Mouse (Mus musculus) cerebellum, postnatal 36 days (tissue): ENCODE data around the gene Brca2.
"Not testable (repeated sequence)": the region's sequence is repeated elsewhere in the genome, so short reads cannot be mapped to it uniquely, and the experiment has no call there.

ENCODE experiments used
- DNase-seq, 2 experiments: peaks; one replicate each; pipeline ENCODE4 v3.0.0; 2021 to 2022; ENCODE audit warnings: mixed read lengths in 2 of 2

Brca2 gene

GRCm38 (mm10) chr5:150521937-150522866, at the start of gene Brca2:
Gene Brca2 (plus strand): TSS chr5:150522630.
- DNase-seq: peak; percentile 93 to 94

- DNase-seq: no peak
Measured at GRCm38 (mm10) chr5:150477364-150477763, 45.1 kb upstream of the Brca2 start.

GRCm38 (mm10) chr5:150478612-150479011, 43.8 kb upstream of the Brca2 start:
- no peak for DNase-seq

DNA sequence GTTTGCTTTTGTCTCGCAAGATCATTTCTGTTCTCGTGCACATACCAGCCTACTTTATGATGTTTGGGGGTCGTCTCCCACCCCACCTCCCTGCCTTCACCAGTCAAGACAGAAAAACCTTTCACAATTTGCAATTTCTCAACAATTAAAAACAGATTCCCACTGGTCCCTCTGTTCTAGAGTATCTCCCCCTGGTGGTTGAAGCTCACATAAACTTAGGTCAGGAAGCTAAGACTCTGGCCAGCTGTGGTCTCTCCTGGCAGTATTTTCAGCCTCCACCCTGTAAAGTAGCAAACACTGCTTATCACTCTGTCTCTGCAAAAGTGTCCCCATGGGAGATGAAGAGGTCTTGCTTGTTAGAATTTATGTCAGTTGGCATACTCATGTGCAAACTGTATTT, 37.2 kb upstream of the Brca2 start:
- no peak for DNase-seq

GRCm38 (mm10) chr5:150490285-150490684, 32.1 kb upstream of the Brca2 start:
- DNase-seq: no peak

- no peak for DNase-seq
Measured at GRCm38 (mm10) chr5:150490821-150491220, 31.6 kb upstream of the Brca2 start.

GRCm38 (mm10) chr5:150491573-150492173, 30.8 kb upstream of the Brca2 start:
- not testable (repeated sequence) for DNase-seq

DNA sequence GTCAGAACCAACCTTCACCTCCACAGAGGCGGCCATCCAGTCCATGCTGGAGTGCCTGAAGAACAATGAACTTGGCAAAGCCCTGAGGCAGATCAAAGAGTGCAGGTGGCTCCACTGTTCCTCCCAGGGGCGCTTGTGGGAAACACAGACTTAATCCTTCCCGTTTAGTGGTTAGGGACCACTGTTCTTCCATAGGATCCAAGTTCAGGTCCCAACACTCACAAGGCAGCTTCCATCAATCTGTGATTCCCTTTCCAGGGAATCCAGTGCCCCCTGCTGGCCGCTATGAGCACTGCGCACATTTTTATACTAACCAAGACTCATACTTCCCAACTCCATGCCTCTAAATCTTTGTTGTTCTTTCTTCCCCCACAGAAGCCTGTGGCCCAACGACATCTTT, 26.6 kb upstream of the Brca2 start:
- peak; percentile 15 to 22 for DNase-seq

DNA sequence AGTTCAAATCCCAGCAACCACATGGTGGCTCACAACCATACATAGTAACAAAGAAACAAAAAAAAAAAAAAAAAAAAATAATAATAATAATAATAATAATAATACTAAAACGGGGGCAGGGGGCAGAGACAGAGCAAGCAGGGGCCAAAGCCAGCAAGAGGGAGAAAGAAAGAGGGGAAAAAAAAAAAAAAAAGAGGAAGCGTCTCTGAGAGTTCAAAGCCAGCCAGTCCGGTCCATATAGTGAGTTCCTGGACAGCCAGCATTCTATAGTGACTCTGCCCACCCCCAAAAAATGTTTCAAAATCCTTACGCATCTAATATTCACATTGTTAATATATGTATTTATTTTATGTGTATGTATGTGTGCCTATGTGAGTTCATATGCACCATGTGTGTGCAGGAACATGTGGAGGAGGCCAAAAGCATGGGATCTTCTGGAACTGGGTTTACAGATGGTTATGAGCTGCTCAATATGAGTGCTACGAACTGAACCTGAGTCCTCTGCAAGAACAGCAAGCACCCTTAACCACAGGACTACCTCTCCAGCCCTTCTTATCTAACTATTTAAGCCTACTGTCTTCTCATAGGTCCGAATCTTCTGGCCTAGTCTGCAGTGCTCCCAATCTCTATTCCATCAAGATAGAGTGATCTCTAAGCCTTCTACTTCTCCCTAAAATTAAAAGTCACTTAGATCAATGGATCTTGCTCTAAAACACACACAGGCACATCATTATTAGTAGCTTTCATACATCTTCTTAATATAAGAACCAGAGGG, 11.8 kb upstream of the Brca2 start:
- no peak for DNase-seq

DNA sequence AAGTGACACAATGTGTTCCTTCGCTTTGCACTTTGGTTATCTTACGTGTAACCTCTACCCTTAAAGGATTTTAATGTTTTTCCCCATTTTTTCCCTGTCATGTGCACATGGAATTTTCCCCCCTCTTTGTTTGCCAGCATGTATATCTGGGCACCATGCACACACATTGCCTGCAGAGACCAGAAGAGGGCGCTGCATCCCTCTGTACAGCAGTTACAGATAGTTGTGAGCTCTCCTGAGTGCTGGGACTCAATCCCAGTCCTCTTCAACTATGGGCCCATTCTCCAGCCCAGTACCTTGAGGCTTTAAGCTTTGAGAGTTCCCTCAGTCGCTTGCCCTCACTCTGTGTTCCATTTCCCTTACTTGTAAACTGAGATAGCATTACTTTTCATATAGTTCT, 9.2 kb upstream of the Brca2 start:
- DNase-seq: no peak

DNA sequence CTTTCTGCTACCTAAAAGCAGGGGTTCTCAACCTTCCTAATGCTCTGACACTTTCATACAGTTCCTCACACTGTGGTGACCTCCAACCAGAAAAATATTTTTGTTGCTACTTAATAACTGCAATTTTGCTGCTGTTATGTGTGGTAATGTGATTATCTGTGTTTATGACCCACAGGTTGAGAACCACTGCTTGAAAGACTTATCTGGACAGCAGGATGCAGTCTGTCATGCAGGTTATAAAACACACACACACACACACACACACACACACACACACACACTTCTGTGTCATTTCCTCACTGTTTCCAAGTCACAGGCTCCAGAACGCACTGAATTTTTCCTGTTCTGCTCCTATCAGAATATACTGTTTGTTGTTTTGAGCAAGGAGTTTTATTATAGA, 8.4 kb upstream of the Brca2 start:
- DNase-seq: no peak

- DNase-seq: no peak
Measured at GRCm38 (mm10) chr5:150518064-150518463, 4.4 kb upstream of the Brca2 start, which contains the start of gene Zar1l. Gene Zar1l (minus strand): TSS chr5:150518164.

DNA sequence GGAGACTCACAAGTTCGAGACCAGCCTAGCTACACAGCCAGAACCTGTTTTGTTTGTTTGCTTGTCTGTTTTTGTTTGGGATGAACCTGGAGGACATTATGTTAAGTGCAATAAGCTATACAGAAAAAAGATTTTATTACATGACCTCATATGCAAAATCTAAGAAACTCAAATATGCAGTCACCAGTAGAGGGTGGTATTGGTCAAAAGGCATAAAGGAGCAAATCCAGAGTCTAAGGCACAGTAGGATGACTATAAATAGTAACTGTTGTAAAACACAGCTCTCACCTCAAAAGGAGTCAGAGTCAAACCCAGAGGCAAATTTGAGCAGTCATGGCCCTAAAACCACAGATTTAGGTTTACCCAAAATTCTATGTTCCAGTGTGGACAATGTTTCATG, 2.9 kb upstream of the Brca2 start:
- DNase-seq: no peak

DNA sequence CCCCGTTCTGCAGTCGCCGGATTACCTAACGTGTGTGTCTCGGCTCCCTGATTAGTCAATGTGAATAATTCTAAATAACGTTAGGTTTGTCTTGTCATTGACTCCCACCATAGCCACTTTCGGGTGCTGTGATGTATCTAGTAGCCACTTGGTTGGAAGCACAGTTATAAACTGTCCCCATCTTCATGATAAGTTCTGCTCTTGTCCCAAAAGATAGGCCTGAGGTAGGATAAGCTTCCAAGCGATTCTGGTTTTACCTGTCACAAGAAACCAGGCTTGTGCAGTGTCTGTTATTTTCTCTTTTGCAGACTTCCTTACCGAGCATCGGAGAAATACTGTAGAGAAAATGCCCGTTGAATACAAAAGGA, 421 bp downstream of the Brca2 start:
- DNase-seq: no peak

DNA sequence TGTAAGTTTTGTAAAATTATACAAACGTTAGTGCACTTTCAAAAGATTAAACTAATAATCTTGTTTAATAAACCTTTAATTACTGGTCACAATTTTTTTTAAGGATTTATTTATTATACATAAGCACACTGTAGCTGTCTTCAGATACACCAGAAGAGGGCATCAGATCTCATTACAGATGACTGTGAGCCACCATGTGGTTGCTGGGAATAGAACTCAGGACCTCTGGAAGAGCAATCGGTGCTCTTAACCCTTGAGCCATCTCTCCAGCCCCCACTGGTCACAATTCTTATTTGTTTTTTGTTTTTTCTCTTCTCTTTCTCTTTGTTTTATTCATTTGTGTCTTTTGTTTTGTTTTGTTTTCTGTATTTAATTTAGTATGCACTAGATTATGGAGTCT, 2.8 kb downstream of the Brca2 start:
- no peak for DNase-seq

DNA sequence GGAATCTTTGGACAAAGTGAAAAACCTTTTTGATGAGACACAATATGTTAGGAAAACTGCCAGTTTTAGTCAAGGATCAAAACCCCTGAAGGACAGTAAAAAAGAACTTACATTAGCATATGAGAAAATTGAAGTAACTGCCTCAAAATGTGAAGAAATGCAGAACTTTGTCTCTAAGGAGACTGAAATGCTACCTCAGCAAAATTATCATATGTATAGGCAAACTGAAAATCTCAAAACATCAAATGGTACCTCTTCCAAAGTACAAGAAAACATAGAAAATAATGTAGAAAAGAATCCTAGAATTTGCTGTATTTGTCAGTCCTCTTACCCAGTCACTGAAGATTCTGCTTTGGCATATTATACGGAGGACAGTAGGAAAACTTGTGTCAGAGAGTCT, 18.9 kb downstream of the Brca2 start:
- no peak for DNase-seq

- DNase-seq: no peak
Measured at GRCm38 (mm10) chr5:150543184-150543583, 20.8 kb downstream of the Brca2 start.

GRCm38 (mm10) chr5:150551637-150552036, 29.2 kb downstream of the Brca2 start:
- no peak for DNase-seq

GRCm38 (mm10) chr5:150559519-150560103, 37.2 kb downstream of the Brca2 start:
- no peak for DNase-seq

DNA sequence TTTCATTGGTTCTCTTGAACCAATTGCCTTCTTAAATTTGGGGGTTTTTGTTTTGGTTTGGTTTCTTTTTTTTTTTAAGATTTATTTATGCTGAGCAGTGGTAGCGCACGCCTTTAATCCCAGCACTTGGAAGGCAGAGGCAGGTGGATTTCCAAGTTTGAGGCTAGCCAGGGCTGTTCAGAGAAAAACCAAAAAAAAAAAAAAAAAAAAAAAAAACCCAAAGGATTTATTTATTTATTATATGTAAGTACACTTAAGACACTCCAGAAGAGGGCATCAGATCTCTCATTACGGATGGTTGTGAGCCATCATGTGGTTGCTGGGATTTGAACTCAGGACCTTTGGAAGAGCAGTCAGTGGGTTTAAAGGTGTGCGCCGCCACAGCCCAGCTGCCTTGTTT, 38.4 kb downstream of the Brca2 start:
- DNase-seq: no peak

- no peak for DNase-seq
Measured at GRCm38 (mm10) chr5:150561376-150561775, 38.9 kb downstream of the Brca2 start.

GRCm38 (mm10) chr5:150561783-150562182, 39.4 kb downstream of the Brca2 start:
- DNase-seq: no peak

DNA sequence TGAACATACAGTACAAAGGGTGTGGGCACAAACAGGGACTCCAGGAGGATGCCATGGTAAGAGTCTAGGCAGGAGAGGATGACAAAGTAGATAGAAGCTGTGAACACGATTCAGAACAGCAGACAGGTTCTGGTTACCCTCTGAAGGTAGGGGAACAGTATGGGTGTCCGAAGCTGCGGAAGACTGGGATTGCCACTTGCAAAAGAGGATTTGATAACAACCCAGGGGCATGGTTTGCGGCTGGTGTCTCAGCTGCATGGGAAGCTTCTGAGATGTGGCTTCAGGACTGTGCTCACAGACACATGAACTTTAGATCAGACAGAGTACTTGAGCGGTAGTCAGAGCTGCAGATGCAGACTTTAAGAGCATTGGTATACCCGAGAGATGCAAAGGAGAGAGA, 42.0 kb downstream of the Brca2 start:
- DNase-seq: no peak
